Mouse (Mus musculus): Measurements from ENCODE around the gene B230104I21Rik. TPM values are rescaled to one million over a fixed set of nuclear protein-coding genes. Genes with fewer than 3 reads are reported as not detected.

The B230104I21Rik gene
- not detected in 2 replicates for polyA plus RNA-seq (2011; ENCODE audit: insufficient read depth, insufficient read length, low read depth, missing spikeins)

GRCm38 (mm10) chr4:154335761-154336160, at the start of gene B230104I21Rik:
TSS of gene B230104I21Rik (plus strand) at chr4:154336127.
- no peaks in the 10 kb centered on the region for H3K9me3 ChIP-seq (replicated peaks; ENCODE audit: control insufficient read depth, insufficient read depth, low read length, poor library complexity, severe bottlenecking)
- no peak within 1 kb of the TSS; the same call in 1 of the 2 replicates for H3K9ac ChIP-seq (ENCODE audit: low read depth, poor library complexity, severe bottlenecking)
- H3K4me1 ChIP-seq (ENCODE audit: control insufficient read depth, insufficient read depth, low read length): peaks cover 4% of the 10 kb centered on the region
- no peaks in the 10 kb centered on the region for H3K36me3 ChIP-seq (ENCODE audit: control insufficient read depth, insufficient read depth, low read length, poor library complexity, severe bottlenecking)
- no peak within 1 kb of the TSS for H3K27ac ChIP-seq (ENCODE audit: insufficient read depth, low read length)
- TF ChIP-seq POLR2A (IDR thresholded peaks at IDR 0.05; ENCODE audit: insufficient read depth, low read length) (no peak), EP300 (IDR thresholded peaks at IDR 0.05; ENCODE audit: insufficient read depth, low read depth, low read length) (no peak), CTCF (IDR thresholded peaks at IDR 0.05; ENCODE audit: low read depth, low read length) (no peak)
- no peak within 1 kb of the TSS for H3K4me3 ChIP-seq (ENCODE audit: low read depth, low read length)
- no peaks in the 10 kb centered on the region for H3K27me3 ChIP-seq (ENCODE audit: control insufficient read depth, insufficient read depth, low read length, poor library complexity, severe bottlenecking)

- Histone ChIP-seq H3K27ac (ENCODE audit: insufficient read depth, low read length) (no peak overlapping the region), H3K4me1 (ENCODE audit: control insufficient read depth, insufficient read depth, low read length) (peaks cover 2% of the 10 kb centered on the region), H3K9ac (ENCODE audit: low read depth, poor library complexity, severe bottlenecking) (no peak overlapping the region), H3K36me3 (ENCODE audit: control insufficient read depth, insufficient read depth, low read length, poor library complexity, severe bottlenecking) (no peaks in the 10 kb centered on the region), H3K9me3 (replicated peaks; ENCODE audit: control insufficient read depth, insufficient read depth, low read length, poor library complexity, severe bottlenecking) (no peaks in the 10 kb centered on the region), H3K4me3 (ENCODE audit: low read depth, low read length) (no peak overlapping the region), H3K27me3 (ENCODE audit: control insufficient read depth, insufficient read depth, low read length, poor library complexity, severe bottlenecking) (no peaks in the 10 kb centered on the region)
- no peak for TF ChIP-seq EP300 (IDR thresholded peaks at IDR 0.05; ENCODE audit: insufficient read depth, low read depth, low read length)
Measured at GRCm38 (mm10) chr4:154293735-154294201, 42.2 kb upstream of the B230104I21Rik start.

- Histone ChIP-seq H3K27ac (ENCODE audit: insufficient read depth, low read length) (no peak overlapping the region), H3K27me3 (ENCODE audit: control insufficient read depth, insufficient read depth, low read length, poor library complexity, severe bottlenecking) (no peaks in the 10 kb centered on the region), H3K36me3 (ENCODE audit: control insufficient read depth, insufficient read depth, low read length, poor library complexity, severe bottlenecking) (no peaks in the 10 kb centered on the region), H3K4me3 (ENCODE audit: low read depth, low read length) (no peak overlapping the region), H3K9me3 (replicated peaks; ENCODE audit: control insufficient read depth, insufficient read depth, low read length, poor library complexity, severe bottlenecking) (no peaks in the 10 kb centered on the region), H3K9ac (ENCODE audit: low read depth, poor library complexity, severe bottlenecking) (no peak overlapping the region), H3K4me1 (ENCODE audit: control insufficient read depth, insufficient read depth, low read length) (peaks cover 2% of the 10 kb centered on the region)
- no peak for TF ChIP-seq CTCF (IDR thresholded peaks at IDR 0.05; ENCODE audit: low read depth, low read length)
Measured at GRCm38 (mm10) chr4:154294262-154294731, 41.6 kb upstream of the B230104I21Rik start.

- peaks cover 6% of the 10 kb centered on the region for H3K4me1 ChIP-seq (ENCODE audit: control insufficient read depth, insufficient read depth, low read length)
- H3K9ac ChIP-seq (ENCODE audit: low read depth, poor library complexity, severe bottlenecking): no peak overlapping the region
- H3K27me3 ChIP-seq (ENCODE audit: control insufficient read depth, insufficient read depth, low read length, poor library complexity, severe bottlenecking): no peaks in the 10 kb centered on the region
- peak overlapping the region; percentile 22 for H3K4me3 ChIP-seq (ENCODE audit: low read depth, low read length)
- H3K36me3 ChIP-seq (ENCODE audit: control insufficient read depth, insufficient read depth, low read length, poor library complexity, severe bottlenecking): no peaks in the 10 kb centered on the region
- TF ChIP-seq POLR2A (IDR thresholded peaks at IDR 0.05; ENCODE audit: insufficient read depth, low read length) (no peak), CTCF (IDR thresholded peaks at IDR 0.05; ENCODE audit: low read depth, low read length) (no peak), EP300 (IDR thresholded peaks at IDR 0.05; ENCODE audit: insufficient read depth, low read depth, low read length) (0 out of 2 replicates have a peak, but pooled peaks have one; percentile 36)
- H3K27ac ChIP-seq (ENCODE audit: insufficient read depth, low read length): peak overlapping the region; percentile 7; the same call in 1 of the 2 replicates
- H3K9me3 ChIP-seq (replicated peaks; ENCODE audit: control insufficient read depth, insufficient read depth, low read length, poor library complexity, severe bottlenecking): no peaks in the 10 kb centered on the region
Measured at GRCm38 (mm10) chr4:154297761-154298160, 38.2 kb upstream of the B230104I21Rik start.

GRCm38 (mm10) chr4:154299541-154300271, 36.2 kb upstream of the B230104I21Rik start:
- Histone ChIP-seq H3K4me3 (ENCODE audit: low read depth, low read length) (peak overlapping the region; percentile 75), H3K27me3 (ENCODE audit: control insufficient read depth, insufficient read depth, low read length, poor library complexity, severe bottlenecking) (no peaks in the 10 kb centered on the region), H3K27ac (ENCODE audit: insufficient read depth, low read length) (no peak overlapping the region), H3K9ac (ENCODE audit: low read depth, poor library complexity, severe bottlenecking) (peak overlapping the region; percentile 65), H3K36me3 (ENCODE audit: control insufficient read depth, insufficient read depth, low read length, poor library complexity, severe bottlenecking) (no peaks in the 10 kb centered on the region), H3K9me3 (replicated peaks; ENCODE audit: control insufficient read depth, insufficient read depth, low read length, poor library complexity, severe bottlenecking) (no peaks in the 10 kb centered on the region), H3K4me1 (ENCODE audit: control insufficient read depth, insufficient read depth, low read length) (peaks cover 6% of the 10 kb centered on the region)
- 0 out of 2 replicates have a peak, but pooled peaks have one; percentile 35 for TF ChIP-seq EP300 (IDR thresholded peaks at IDR 0.05; ENCODE audit: insufficient read depth, low read depth, low read length)
- TF ChIP-seq CTCF (IDR thresholded peaks at IDR 0.05; ENCODE audit: low read depth, low read length): no peak
- peak; percentile 37 for TF ChIP-seq POLR2A (IDR thresholded peaks at IDR 0.05; ENCODE audit: insufficient read depth, low read length)

GRCm38 (mm10) chr4:154301466-154301881, 34.5 kb upstream of the B230104I21Rik start, which contains the start of gene Arhgef16:
TSS of gene Arhgef16 (minus strand) at chr4:154301676.
- H3K27me3 ChIP-seq (ENCODE audit: control insufficient read depth, insufficient read depth, low read length, poor library complexity, severe bottlenecking): no peaks in the 10 kb centered on the region
- peak within 1 kb of the TSS; percentile 26; the same call in 1 of the 2 replicates for H3K27ac ChIP-seq (ENCODE audit: insufficient read depth, low read length)
- TF ChIP-seq CTCF (IDR thresholded peaks at IDR 0.05; ENCODE audit: low read depth, low read length): peak; percentile 90
- no peak for TF ChIP-seq POLR2A (IDR thresholded peaks at IDR 0.05; ENCODE audit: insufficient read depth, low read length)
- H3K4me3 ChIP-seq (ENCODE audit: low read depth, low read length): peak within 1 kb of the TSS; percentile 75
- H3K4me1 ChIP-seq (ENCODE audit: control insufficient read depth, insufficient read depth, low read length): peaks cover 6% of the 10 kb centered on the region
- 0 out of 2 replicates have a peak within 1 kb of the TSS, but pooled peaks have one; percentile 65 for H3K9ac ChIP-seq (ENCODE audit: low read depth, poor library complexity, severe bottlenecking)
- H3K9me3 ChIP-seq (replicated peaks; ENCODE audit: control insufficient read depth, insufficient read depth, low read length, poor library complexity, severe bottlenecking): no peaks in the 10 kb centered on the region
- H3K36me3 ChIP-seq (ENCODE audit: control insufficient read depth, insufficient read depth, low read length, poor library complexity, severe bottlenecking): no peaks in the 10 kb centered on the region
